Comparison of ENCODE assay signal across 8 mouse cellular contexts in the genomic region with DNA sequence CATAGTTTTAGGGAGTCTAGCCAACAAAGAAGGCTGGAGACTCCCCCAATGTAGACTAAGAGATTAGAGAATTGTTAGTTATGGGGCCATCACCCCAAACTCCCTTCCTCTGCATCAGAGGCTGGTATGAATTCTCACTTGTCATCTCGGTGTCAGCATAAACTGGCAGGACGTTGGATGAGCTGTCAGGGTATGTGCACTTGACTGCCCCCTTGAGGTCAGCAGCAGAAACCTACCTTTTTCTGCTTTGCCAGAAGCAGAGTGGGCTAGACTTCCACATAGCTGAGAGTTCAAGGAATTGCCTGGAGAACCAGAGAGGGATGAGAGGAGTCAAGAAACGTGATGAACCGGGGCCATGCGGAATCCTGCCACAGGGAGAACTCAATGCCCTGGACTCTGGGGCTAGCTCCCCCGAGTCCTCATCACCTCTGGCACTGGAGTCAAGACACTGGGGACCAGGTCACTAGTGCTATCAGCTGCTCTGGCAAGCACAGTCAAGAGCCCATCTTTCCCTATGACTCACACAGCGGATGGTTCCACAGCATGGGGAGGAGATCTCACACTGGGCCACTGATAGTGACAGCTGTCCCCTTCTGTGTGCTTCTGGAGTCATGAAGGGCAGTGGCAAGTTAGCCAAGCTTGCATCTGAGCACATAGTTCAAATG. TPM values are rescaled to one million over a fixed set of nuclear protein-coding genes. Genes with fewer than 3 reads are reported as not detected.
DNase-seq lines count a peak whose midpoint lies in the region; ATAC-seq and TF ChIP-seq lines count a peak whose summit lies in the region.

No protein-coding gene starts in this region.

- no peak for TF ChIP-seq EP300 in heart, postnatal 0 days (IDR thresholded peaks at IDR 0.05; ENCODE audit: low read depth)

- no peak for DNase-seq in heart, postnatal 0 days (ENCODE audit: low spot score)
- no peak for DNase-seq in heart, adult 9 months (ENCODE audit: low spot score in 2 of 2)
- peak; percentile 34 for DNase-seq in cerebellum, adult 8-10 months
- DNase-seq in lung, postnatal 36 days = peak; percentile 37
- no peak for DNase-seq in gastrocnemius, adult 8-10 months (ENCODE audit: low spot score in 2 of 2)
- no peak for DNase-seq in frontal cortex, adult 2 months (ENCODE audit: extremely low spot score in 1 of 2, low spot score in 1 of 2)

- ATAC-seq in heart, postnatal 0 days (ENCODE audit: insufficient read depth, low read depth) = no peak
- no peak for ATAC-seq in midbrain, embryonic 16.5 days

- H3K4me2 ChIP-seq in heart, postnatal 0 days (ENCODE audit: low read depth, low read length) = no peak overlapping the region
- no peak overlapping the region for H3K4me2 ChIP-seq in midbrain, embryonic 16.5 days (ENCODE audit: low read length)

- H3K36me3 ChIP-seq in heart, postnatal 0 days (replicated peaks; ENCODE audit: control insufficient read depth, insufficient read depth, low read length) = peaks cover 6% of the 10 kb centered on the region; the same call in 1 of the 2 replicates
- peaks cover 6% of the 10 kb centered on the region for H3K36me3 ChIP-seq in E14TG2a.4 (ENCODE audit: insufficient read depth, low read length)
- no peaks in the 10 kb centered on the region for H3K36me3 ChIP-seq in midbrain, embryonic 16.5 days (ENCODE audit: control insufficient read depth, insufficient read depth, low read length)

- 68% methylated on average over 7 of the region's 7 CpGs for WGBS in heart, postnatal 0 days
- 73% methylated on average over 7 of the region's 7 CpGs for WGBS in midbrain, embryonic 16.5 days

- H3K4me3 ChIP-seq in heart, postnatal 0 days (ENCODE audit: low read depth, low read length) = no peak overlapping the region
- H3K4me3 ChIP-seq in E14TG2a.4 (replicated peaks; ENCODE audit: low read length) = no peak overlapping the region
- no peak overlapping the region for H3K4me3 ChIP-seq in midbrain, embryonic 16.5 days (ENCODE audit: low read depth, low read length)

- no peak overlapping the region for H3K27ac ChIP-seq in heart, postnatal 0 days (ENCODE audit: low read depth)
- no peak overlapping the region for H3K27ac ChIP-seq in midbrain, embryonic 16.5 days (ENCODE audit: low read length)

- H3K27me3 ChIP-seq in heart, postnatal 0 days (ENCODE audit: control insufficient read depth, insufficient read depth, low read length) = no peaks in the 10 kb centered on the region
- no peaks in the 10 kb centered on the region for H3K27me3 ChIP-seq in E14TG2a.4 (ENCODE audit: insufficient read depth, low read length)
- H3K27me3 ChIP-seq in midbrain, embryonic 16.5 days (ENCODE audit: control insufficient read depth, insufficient read depth, low read depth, low read length) = no peaks in the 10 kb centered on the region

- peaks cover 19% of the 10 kb centered on the region for H3K4me1 ChIP-seq in heart, postnatal 0 days (ENCODE audit: control insufficient read depth, insufficient read depth)
- peaks cover 13% of the 10 kb centered on the region for H3K4me1 ChIP-seq in E14TG2a.4 (replicated peaks; ENCODE audit: low read depth, low read length)
- no peaks in the 10 kb centered on the region for H3K4me1 ChIP-seq in midbrain, embryonic 16.5 days (ENCODE audit: control insufficient read depth, insufficient read depth, low read length)

- TF ChIP-seq CTCF in heart, postnatal 0 days (IDR thresholded peaks at IDR 0.05; ENCODE audit: low read depth) = peak; percentile 57
- peak; percentile 58 for TF ChIP-seq CTCF in E14TG2a.4 (conservative IDR thresholded peaks at IDR 0.05; ENCODE audit: low read length)

- H3K9me3 ChIP-seq in heart, postnatal 0 days (replicated peaks; ENCODE audit: control insufficient read depth, low read length) = no peaks in the 10 kb centered on the region
- no peaks in the 10 kb centered on the region for H3K9me3 ChIP-seq in E14TG2a.4 (ENCODE audit: low read length)
- H3K9me3 ChIP-seq in midbrain, embryonic 16.5 days (replicated peaks; ENCODE audit: control insufficient read depth, low read length, poor library complexity, severe bottlenecking) = no peaks in the 10 kb centered on the region

- no peak overlapping the region for H3K9ac ChIP-seq in heart, postnatal 0 days (replicated peaks; ENCODE audit: low read depth, low read length)
- no peak overlapping the region for H3K9ac ChIP-seq in midbrain, embryonic 16.5 days (ENCODE audit: low read depth, low read length)

RNA-seq across cellular contexts. Expression of gene Ctdspl, which starts 44.8 kb away (rescaled TPM):
- 12.6 and 33.7 TPM in 2 replicates for total RNA-seq in heart, postnatal 0 days (2014; rRNA removed; ENCODE audit: low replicate concordance)
- 4.3 TPM in 2 replicates for polyA plus RNA-seq in heart, postnatal 0 days (2015; fragmentation: Nextera tagmentation; extraction: Ambion mirVana)
- 1 to 10 TPM; 2.0 to 4.7 (median 3.1) TPM for total RNA-seq in gastrocnemius, adult 8-10 months (2022)
- polyA plus RNA-seq in midbrain, embryonic 16.5 days (2015; fragmentation: Nextera tagmentation; extraction: Ambion mirVana) = 8.8 and 10.9 TPM in 2 replicates
- polyA plus RNA-seq in frontal cortex, adult 2 months (2012; rRNA removed) = 30.1 and 33.7 TPM in 2 replicates

Comparison
In these comparisons a context has a peak if more than half of its experiments do, and no peak if none do; other contexts are left out.
1. DNase-seq: peak in cerebellum, adult 8-10 months (single experiment) and lung, postnatal 36 days (single experiment); none in heart, postnatal 0 days (single experiment), heart, adult 9 months (0 of 2), gastrocnemius, adult 8-10 months (0 of 2) and frontal cortex, adult 2 months (0 of 2).